Mouse (Mus musculus): ENCODE results near the gene Bnipl. TPM values are rescaled to one million over a fixed set of nuclear protein-coding genes. Genes with fewer than 3 reads are reported as not detected.

The Bnipl gene
- polyA plus RNA-seq, 1 experiment = 0.09 TPM

GRCm38 (mm10) chr3:95285390-95285789, 34.4 kb upstream of the Bnipl start:
- Histone ChIP-seq H3K4me1 (ENCODE audit: control insufficient read depth, insufficient read depth, low read length) (peaks cover 40% of the 10 kb centered on the region), H3K27ac (ENCODE audit: insufficient read depth, low read depth, low read length) (peak overlapping the region; percentile 87)
- WGBS = 41% methylated on average over 5 of the region's 5 CpGs

GRCm38 (mm10) chr3:95284501-95285281, 33.7 kb upstream of the Bnipl start:
- peaks cover 6% of the 10 kb centered on the region; the same call in 1 of the 2 replicates for H3K36me3 ChIP-seq (ENCODE audit: control insufficient read depth, insufficient read depth, low read length)
- 62% methylated on average over 12 of the region's 12 CpGs for WGBS
- peaks cover 37% of the 10 kb centered on the region for H3K4me1 ChIP-seq (ENCODE audit: control insufficient read depth, insufficient read depth, low read length)
- H3K4me3 ChIP-seq (ENCODE audit: insufficient read depth, low read depth, low read length) = peak overlapping the region; percentile 74
- no peaks in the 10 kb centered on the region for H3K27me3 ChIP-seq (replicated peaks; ENCODE audit: control insufficient read depth, insufficient read depth, low read length)
- DNase-seq = no peak
- TF ChIP-seq POLR2A (IDR thresholded peaks at IDR 0.05; ENCODE audit: low read depth, low read length) (no peak), CTCF (conservative IDR thresholded peaks at IDR 0.05; ENCODE audit: insufficient read depth, insufficient read length, low read depth, low read length) (no peak)
- peak overlapping the region; percentile 87 for H3K27ac ChIP-seq (ENCODE audit: insufficient read depth, low read depth, low read length)

More at GRCm38 (mm10) chr3:95285390-95285789, 34.4 kb upstream of the Bnipl start:
- no peaks in the 10 kb centered on the region for H3K27me3 ChIP-seq (replicated peaks; ENCODE audit: control insufficient read depth, insufficient read depth, low read length)
- no peak overlapping the region for H3K4me3 ChIP-seq (ENCODE audit: insufficient read depth, low read depth, low read length)
- TF ChIP-seq CTCF (conservative IDR thresholded peaks at IDR 0.05; ENCODE audit: insufficient read depth, insufficient read length, low read depth, low read length) (no peak), POLR2A (IDR thresholded peaks at IDR 0.05; ENCODE audit: low read depth, low read length) (no peak)
- H3K36me3 ChIP-seq (ENCODE audit: control insufficient read depth, insufficient read depth, low read length) = peaks cover 8% of the 10 kb centered on the region; the same call in 1 of the 2 replicates
- DNase-seq = no peak

- peak overlapping the region; percentile 74 for H3K4me3 ChIP-seq (ENCODE audit: insufficient read depth, low read depth, low read length)
- TF ChIP-seq POLR2A (IDR thresholded peaks at IDR 0.05; ENCODE audit: low read depth, low read length) (no peak), CTCF (conservative IDR thresholded peaks at IDR 0.05; ENCODE audit: insufficient read depth, insufficient read length, low read depth, low read length) (no peak)
- no peaks in the 10 kb centered on the region for H3K27me3 ChIP-seq (replicated peaks; ENCODE audit: control insufficient read depth, insufficient read depth, low read length)
- peak overlapping the region; percentile 87 for H3K27ac ChIP-seq (ENCODE audit: insufficient read depth, low read depth, low read length)
- no peak for DNase-seq
- 7% methylated on average over 1 of the region's 1 CpGs for WGBS
- H3K36me3 ChIP-seq (ENCODE audit: control insufficient read depth, insufficient read depth, low read length) = peaks cover 6% of the 10 kb centered on the region; the same call in 1 of the 2 replicates
- H3K4me1 ChIP-seq (ENCODE audit: control insufficient read depth, insufficient read depth, low read length) = peaks cover 40% of the 10 kb centered on the region
Measured at GRCm38 (mm10) chr3:95284062-95284461, 33.1 kb upstream of the Bnipl start.

GRCm38 (mm10) chr3:95283589-95283941, 32.6 kb upstream of the Bnipl start:
- no peak for DNase-seq
- Histone ChIP-seq H3K4me3 (ENCODE audit: insufficient read depth, low read depth, low read length) (peak overlapping the region; percentile 74), H3K36me3 (ENCODE audit: control insufficient read depth, insufficient read depth, low read length) (peaks cover 4% of the 10 kb centered on the region; the same call in 1 of the 2 replicates), H3K4me1 (ENCODE audit: control insufficient read depth, insufficient read depth, low read length) (peaks cover 40% of the 10 kb centered on the region), H3K27ac (ENCODE audit: insufficient read depth, low read depth, low read length) (peak overlapping the region; percentile 87), H3K27me3 (replicated peaks; ENCODE audit: control insufficient read depth, insufficient read depth, low read length) (no peaks in the 10 kb centered on the region)
- WGBS = under 1% methylated on average over 7 of the region's 7 CpGs
- no peak for TF ChIP-seq POLR2A (IDR thresholded peaks at IDR 0.05; ENCODE audit: low read depth, low read length)
- TF ChIP-seq CTCF (conservative IDR thresholded peaks at IDR 0.05; ENCODE audit: insufficient read depth, insufficient read length, low read depth, low read length) = no peak

DNA sequence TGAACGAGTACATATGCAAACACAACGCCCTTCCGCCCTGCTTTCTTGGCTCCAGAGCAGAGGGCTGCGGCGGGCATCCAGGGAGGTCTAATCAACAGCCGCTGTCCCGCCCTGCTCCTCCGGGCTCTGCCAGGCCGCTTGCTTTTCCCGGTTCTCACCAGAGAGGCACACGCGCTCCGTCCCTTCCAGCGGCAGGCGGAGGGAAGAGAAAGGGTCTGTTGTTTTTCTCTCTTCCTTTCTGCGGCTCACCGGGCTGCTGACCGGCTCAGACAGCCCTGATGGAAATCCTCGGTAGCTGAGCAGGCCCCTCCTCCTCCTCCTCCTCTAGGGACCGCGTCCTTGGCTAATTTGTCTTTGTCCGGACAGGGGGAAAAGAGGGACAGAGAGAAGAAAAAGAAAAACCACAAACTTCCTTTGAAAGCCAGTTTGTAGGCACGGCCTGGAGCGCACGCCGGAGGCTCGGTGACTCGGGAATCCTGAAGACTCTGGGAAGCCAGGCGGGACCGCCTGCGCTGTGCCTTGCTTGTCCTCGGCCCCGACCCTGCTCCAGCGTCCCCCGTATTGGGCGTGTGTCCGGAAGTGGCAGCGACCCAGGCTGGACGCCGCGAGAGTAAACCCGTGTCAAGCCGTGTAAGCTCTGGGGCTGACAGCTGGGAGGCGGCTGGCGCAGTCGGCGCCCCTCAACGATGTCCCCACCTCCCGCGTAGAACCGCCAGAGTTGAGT, 32.0 kb upstream of the Bnipl start:
- H3K27ac ChIP-seq (ENCODE audit: insufficient read depth, low read depth, low read length) = peak overlapping the region; percentile 87
- peak; percentile 66 for TF ChIP-seq POLR2A (IDR thresholded peaks at IDR 0.05; ENCODE audit: low read depth, low read length)
- TF ChIP-seq CTCF (conservative IDR thresholded peaks at IDR 0.05; ENCODE audit: insufficient read depth, insufficient read length, low read depth, low read length) = peak; percentile 36
- no peaks in the 10 kb centered on the region for H3K36me3 ChIP-seq (ENCODE audit: control insufficient read depth, insufficient read depth, low read length)
- peaks cover 37% of the 10 kb centered on the region for H3K4me1 ChIP-seq (ENCODE audit: control insufficient read depth, insufficient read depth, low read length)
- DNase-seq = peak; percentile 91
- H3K27me3 ChIP-seq (replicated peaks; ENCODE audit: control insufficient read depth, insufficient read depth, low read length) = no peaks in the 10 kb centered on the region
- H3K4me3 ChIP-seq (ENCODE audit: insufficient read depth, low read depth, low read length) = peak overlapping the region; percentile 74
- under 1% methylated on average over 51 of the region's 51 CpGs for WGBS

- no peak for TF ChIP-seq POLR2A (IDR thresholded peaks at IDR 0.05; ENCODE audit: low read depth, low read length)
- no peak for TF ChIP-seq CTCF (conservative IDR thresholded peaks at IDR 0.05; ENCODE audit: insufficient read depth, insufficient read length, low read depth, low read length)
- Histone ChIP-seq H3K4me1 (ENCODE audit: control insufficient read depth, insufficient read depth, low read length) (peaks cover 34% of the 10 kb centered on the region), H3K27ac (ENCODE audit: insufficient read depth, low read depth, low read length) (peak overlapping the region; percentile 87), H3K4me3 (ENCODE audit: insufficient read depth, low read depth, low read length) (peak overlapping the region; percentile 74), H3K27me3 (replicated peaks; ENCODE audit: control insufficient read depth, insufficient read depth, low read length) (no peaks in the 10 kb centered on the region), H3K36me3 (ENCODE audit: control insufficient read depth, insufficient read depth, low read length) (no peaks in the 10 kb centered on the region)
- peak; percentile 60 for DNase-seq
- WGBS = under 1% methylated on average over 11 of the region's 11 CpGs
Measured at GRCm38 (mm10) chr3:95282381-95282864, 31.4 kb upstream of the Bnipl start.

All from kidney, adult 2 months (tissue).